Mouse (Mus musculus) layer of hippocampus, adult 8-10 months (tissue): ENCODE measurements around the gene Esrrg. TPM values are rescaled to one million over a fixed set of nuclear protein-coding genes. Genes with fewer than 3 reads are reported as not detected.
A peak's percentile ranks its signal among the peaks of the same experiment; 100 is the strongest.

ENCODE experiments used
- DNase-seq, 2 experiments: peaks; one replicate each; pipeline ENCODE4 v3.0.0; 2022; ENCODE audit warnings: low spot score in 2 of 2
- total RNA-seq, 4 experiments: library from RNA; stranded (reverse); gene quantifications; 2 replicates each; pipeline ENCODE4 v1.2.4; 2022

Gene Esrrg
- total RNA-seq, 4 experiments from 2014 or later: 13.6 to 17.3 (median 14.6) TPM

GRCm38 (mm10) chr1:187765577-187765976, 157.0 kb downstream of the Esrrg start:
- no peak for DNase-seq

- no peak for DNase-seq
These were observed 158.8 kb downstream of the Esrrg start for GRCm38 (mm10) chr1:187767355-187767754.

- no peak for DNase-seq
These were observed 161.6 kb downstream of the Esrrg start for GRCm38 (mm10) chr1:187770234-187770633.

GRCm38 (mm10) chr1:187771067-187771466, 162.5 kb downstream of the Esrrg start:
- no peak for DNase-seq

- no peak for DNase-seq
These were observed 171.1 kb downstream of the Esrrg start for GRCm38 (mm10) chr1:187779589-187780178.

- peak; percentile 13 to 24 for DNase-seq
These were observed 176.6 kb downstream of the Esrrg start for GRCm38 (mm10) chr1:187785226-187785625.

GRCm38 (mm10) chr1:187787055-187788016, 178.7 kb downstream of the Esrrg start:
- no peak for DNase-seq

- DNase-seq: no peak
These were observed 185.8 kb downstream of the Esrrg start for GRCm38 (mm10) chr1:187794240-187794930.

GRCm38 (mm10) chr1:187795551-187795950, 187.0 kb downstream of the Esrrg start:
- DNase-seq: no peak

- no peak for DNase-seq
These were observed 190.7 kb downstream of the Esrrg start for GRCm38 (mm10) chr1:187799300-187799699.

GRCm38 (mm10) chr1:187800761-187801160, 192.2 kb downstream of the Esrrg start:
- no peak for DNase-seq

GRCm38 (mm10) chr1:187803566-187803965, 195.0 kb downstream of the Esrrg start:
- no peak for DNase-seq

- DNase-seq: no peak
These were observed 195.4 kb downstream of the Esrrg start for GRCm38 (mm10) chr1:187803997-187804396.

- no peak for DNase-seq
These were observed 196.4 kb downstream of the Esrrg start for GRCm38 (mm10) chr1:187805001-187805400.

- no peak for DNase-seq
These were observed 199.1 kb downstream of the Esrrg start for GRCm38 (mm10) chr1:187807477-187808390.

GRCm38 (mm10) chr1:187808391-187808922, 199.9 kb downstream of the Esrrg start:
- no peak for DNase-seq

- DNase-seq: no peak
These were observed 201.0 kb downstream of the Esrrg start for GRCm38 (mm10) chr1:187809546-187809945.

GRCm38 (mm10) chr1:187819406-187819805, 210.8 kb downstream of the Esrrg start:
- no peak for DNase-seq

- no peak for DNase-seq
These were observed 212.8 kb downstream of the Esrrg start for GRCm38 (mm10) chr1:187821368-187821811.

- DNase-seq: no peak
These were observed 214.8 kb downstream of the Esrrg start for GRCm38 (mm10) chr1:187823351-187823750.
